Mouse (Mus musculus): ENCODE measurements around the gene Pth1r. TPM values are rescaled to one million over a fixed set of nuclear protein-coding genes. Genes with fewer than 3 reads are reported as not detected.
"Not testable (repeated sequence)": the region's sequence is repeated elsewhere in the genome, so short reads cannot be mapped to it uniquely, and the experiment has no call there.

Gene Pth1r
- polyA plus RNA-seq, 1 experiment from 2014 or later = 3.0 TPM

DNA sequence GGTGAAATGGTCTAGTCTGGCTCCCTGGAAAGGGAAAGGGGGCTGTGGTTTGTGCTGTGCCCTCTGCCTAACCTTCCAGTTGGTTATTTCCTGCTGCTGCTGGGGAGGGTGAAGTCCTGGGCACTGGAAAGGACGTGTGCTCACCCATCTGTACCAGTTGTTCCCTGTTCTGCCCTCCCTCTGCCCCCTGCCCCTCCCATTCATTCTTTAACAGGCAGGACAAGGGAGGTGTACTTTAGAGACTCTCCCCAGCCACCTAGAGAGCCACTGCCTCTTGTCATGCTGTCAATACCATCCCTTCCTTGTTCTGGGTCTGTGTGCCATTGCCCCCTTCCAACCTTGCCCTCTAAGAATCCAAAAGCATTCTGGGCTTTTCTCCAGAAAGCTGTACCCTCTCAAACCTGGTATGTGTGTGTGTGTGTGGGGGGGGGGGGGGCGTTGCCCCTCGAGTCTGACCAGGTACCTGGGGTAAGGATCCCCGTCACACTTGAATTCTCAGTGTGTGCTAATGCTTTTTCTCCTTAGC, 63.3 kb downstream of the Pth1r start:
- H3K9me3 ChIP-seq (replicated peaks) = no peaks in the 10 kb centered on the region
- H3K4me1 ChIP-seq (replicated peaks) = peaks cover 46% of the 10 kb centered on the region
- no peak overlapping the region for H3K4me2 ChIP-seq
- H3K36me3 ChIP-seq (replicated peaks) = no peaks in the 10 kb centered on the region
- no peak overlapping the region for H3K4me3 ChIP-seq (replicated peaks)
- no peak overlapping the region for H3K9ac ChIP-seq
- H3K27me3 ChIP-seq = no peaks in the 10 kb centered on the region
- ATAC-seq (ENCODE audit: insufficient read depth) = no peak
- 37% methylated on average over 4 of the region's 4 CpGs for WGBS (ENCODE audit: insufficient replicate concordance)
- no peak overlapping the region for H3K27ac ChIP-seq (replicated peaks)

DNA sequence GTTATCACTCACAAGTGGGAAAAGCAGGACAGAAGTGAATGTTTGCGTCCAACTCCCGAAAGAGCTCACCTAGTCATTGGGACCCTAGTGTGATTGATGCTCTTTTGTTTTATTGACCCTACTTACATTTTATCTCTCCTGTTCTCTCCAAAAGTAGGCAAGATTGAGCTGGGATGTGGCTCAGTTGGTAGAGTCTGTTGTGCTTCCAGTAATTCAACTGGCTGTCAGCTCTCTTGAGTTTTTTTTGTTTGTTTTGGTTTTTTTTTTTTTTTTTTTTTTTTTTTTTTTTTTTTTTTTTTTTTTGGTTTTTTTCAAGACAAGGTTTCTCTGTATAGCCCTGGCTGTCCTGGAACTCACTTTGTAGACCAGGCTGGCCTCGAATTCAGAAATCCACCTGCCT, 64.2 kb downstream of the Pth1r start:
- not testable (repeated sequence) for H3K27me3 ChIP-seq; ATAC-seq (ENCODE audit: insufficient read depth); H3K4me2 ChIP-seq; H3K9ac ChIP-seq; H3K9me3 ChIP-seq (replicated peaks); H3K36me3 ChIP-seq (replicated peaks); H3K4me3 ChIP-seq (replicated peaks); H3K27ac ChIP-seq (replicated peaks)
- peaks cover 51% of the 10 kb centered on the region for H3K4me1 ChIP-seq (replicated peaks)
- 67% methylated on average over 3 of the region's 3 CpGs for WGBS (ENCODE audit: insufficient replicate concordance)

DNA sequence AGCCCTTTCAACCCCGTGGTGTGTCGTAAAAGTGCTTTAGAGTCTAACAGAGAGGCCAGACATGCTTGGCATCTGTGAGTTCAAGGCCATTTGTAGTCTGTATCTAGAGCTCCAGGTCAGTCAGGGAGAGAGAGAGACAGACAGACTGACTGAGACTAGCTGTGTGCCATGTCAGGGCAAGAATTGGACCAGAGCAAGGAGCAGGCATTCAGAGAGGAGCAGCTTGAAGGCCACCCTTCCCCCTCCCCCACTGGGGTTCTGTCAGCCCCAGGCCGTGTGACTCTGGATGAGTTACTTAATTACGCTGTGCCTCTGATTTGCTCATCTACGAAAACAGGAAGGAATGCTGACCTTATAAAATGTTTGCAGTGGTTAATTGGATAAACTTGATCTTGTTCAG, 64.7 kb downstream of the Pth1r start:
- no peaks in the 10 kb centered on the region for H3K36me3 ChIP-seq (replicated peaks)
- no peak overlapping the region for H3K9ac ChIP-seq
- peaks cover 56% of the 10 kb centered on the region for H3K4me1 ChIP-seq (replicated peaks)
- H3K27ac ChIP-seq (replicated peaks) = no peak overlapping the region
- H3K27me3 ChIP-seq = no peaks in the 10 kb centered on the region
- H3K4me2 ChIP-seq = no peak overlapping the region
- H3K4me3 ChIP-seq (replicated peaks) = no peak overlapping the region
- no peak for ATAC-seq (ENCODE audit: insufficient read depth)
- 56% methylated on average over 5 of the region's 5 CpGs for WGBS (ENCODE audit: insufficient replicate concordance)
- H3K9me3 ChIP-seq (replicated peaks) = no peaks in the 10 kb centered on the region

DNA sequence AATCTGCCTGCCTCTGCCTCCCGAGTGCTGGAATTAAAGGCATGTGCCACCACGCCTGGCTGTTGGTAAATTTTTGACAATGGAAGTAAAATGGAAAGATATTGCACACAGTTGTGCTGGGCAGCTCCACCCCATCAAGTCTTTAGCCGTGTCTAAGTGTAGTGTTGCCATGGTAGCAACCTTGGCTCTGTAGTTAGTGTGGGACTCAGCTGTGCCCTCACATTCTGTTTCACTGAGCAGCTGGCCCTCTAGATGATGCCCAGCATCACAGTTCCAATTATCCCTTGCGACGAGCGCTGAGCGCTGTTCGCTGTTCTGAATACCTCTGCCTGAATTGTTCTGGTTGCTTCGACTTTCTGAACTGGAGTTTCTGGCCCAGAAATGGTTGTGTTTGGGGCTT, 65.1 kb downstream of the Pth1r start:
- Histone ChIP-seq H3K9me3 (replicated peaks) (no peaks in the 10 kb centered on the region), H3K36me3 (replicated peaks) (no peaks in the 10 kb centered on the region), H3K27ac (replicated peaks) (no peak overlapping the region), H3K27me3 (no peaks in the 10 kb centered on the region), H3K4me3 (replicated peaks) (no peak overlapping the region), H3K9ac (no peak overlapping the region), H3K4me2 (no peak overlapping the region), H3K4me1 (replicated peaks) (peaks cover 60% of the 10 kb centered on the region)
- ATAC-seq (ENCODE audit: insufficient read depth) = no peak
- 69% methylated on average over 9 of the region's 9 CpGs for WGBS (ENCODE audit: insufficient replicate concordance)

DNA sequence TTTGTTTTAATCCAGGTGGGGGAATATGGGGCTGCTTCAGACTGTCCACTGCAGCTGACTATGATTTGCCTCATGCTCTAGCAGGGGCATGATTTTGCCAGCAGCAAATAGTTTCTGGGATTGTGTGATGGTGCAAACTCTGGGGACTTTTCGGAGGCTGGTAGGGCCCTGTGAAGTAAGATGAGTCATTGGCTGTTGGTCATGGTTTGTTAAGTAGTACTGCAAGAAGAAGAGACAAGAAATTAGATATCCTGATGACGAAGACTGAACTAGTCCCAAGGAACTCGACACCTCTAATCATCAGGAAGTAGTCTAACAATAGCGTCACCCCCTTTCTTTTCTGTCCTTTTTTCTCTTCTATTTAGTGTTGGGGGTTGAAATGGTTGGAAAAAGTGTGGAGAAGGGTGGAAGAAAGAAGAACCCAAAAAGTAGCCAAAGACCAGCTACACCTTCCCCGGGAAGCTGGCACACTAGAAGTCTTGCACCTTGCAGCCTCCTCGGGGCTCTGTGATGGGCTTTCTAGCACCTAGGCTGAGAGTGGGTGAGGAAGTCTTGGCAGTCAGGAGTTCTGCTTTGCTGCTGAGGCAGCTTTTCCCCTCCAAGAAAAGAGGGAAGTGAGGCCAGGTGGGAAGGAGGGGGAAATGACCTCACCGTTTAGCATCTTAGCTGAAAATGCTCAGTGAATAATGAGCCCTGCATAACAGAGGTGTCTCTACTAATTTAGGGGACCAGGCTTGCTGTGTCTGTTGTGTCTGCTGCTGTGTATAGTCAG, 66.0 kb downstream of the Pth1r start:
- 38% methylated on average over 7 of the region's 7 CpGs for WGBS (ENCODE audit: insufficient replicate concordance)
- no peak overlapping the region for H3K4me2 ChIP-seq
- H3K27me3 ChIP-seq = no peaks in the 10 kb centered on the region
- no peak overlapping the region for H3K9ac ChIP-seq
- no peaks in the 10 kb centered on the region for H3K36me3 ChIP-seq (replicated peaks)
- ATAC-seq (ENCODE audit: insufficient read depth) = no peak
- H3K9me3 ChIP-seq (replicated peaks) = no peaks in the 10 kb centered on the region
- peaks cover 63% of the 10 kb centered on the region for H3K4me1 ChIP-seq (replicated peaks)
- H3K4me3 ChIP-seq (replicated peaks) = no peak overlapping the region
- no peak overlapping the region for H3K27ac ChIP-seq (replicated peaks)

GRCm38 (mm10) chr9:110678886-110679285, 68.1 kb downstream of the Pth1r start:
- H3K27me3 ChIP-seq = no peaks in the 10 kb centered on the region
- ATAC-seq (ENCODE audit: insufficient read depth) = no peak
- no peaks in the 10 kb centered on the region for H3K36me3 ChIP-seq (replicated peaks)
- H3K9ac ChIP-seq = no peak overlapping the region
- peaks cover 61% of the 10 kb centered on the region for H3K4me1 ChIP-seq (replicated peaks)
- H3K4me2 ChIP-seq = no peak overlapping the region
- H3K27ac ChIP-seq (replicated peaks) = no peak overlapping the region
- H3K4me3 ChIP-seq (replicated peaks) = no peak overlapping the region
- no peaks in the 10 kb centered on the region for H3K9me3 ChIP-seq (replicated peaks)
- 68% methylated on average over 5 of the region's 5 CpGs for WGBS (ENCODE audit: insufficient replicate concordance)

- no peaks in the 10 kb centered on the region for H3K9me3 ChIP-seq (replicated peaks)
- no peaks in the 10 kb centered on the region for H3K36me3 ChIP-seq (replicated peaks)
- H3K27ac ChIP-seq (replicated peaks) = peak overlapping the region; percentile 46
- no peaks in the 10 kb centered on the region; the same call in 1 of the 2 replicates for H3K27me3 ChIP-seq
- 12% methylated on average over 8 of the region's 8 CpGs for WGBS (ENCODE audit: insufficient replicate concordance)
- no peak overlapping the region for H3K9ac ChIP-seq
- peaks cover 63% of the 10 kb centered on the region for H3K4me1 ChIP-seq (replicated peaks)
- no peak overlapping the region for H3K4me3 ChIP-seq (replicated peaks)
- peak; percentile 59 for ATAC-seq (ENCODE audit: insufficient read depth)
- H3K4me2 ChIP-seq = peak overlapping the region; percentile 13
These were observed 70.4 kb downstream of the Pth1r start for GRCm38 (mm10) chr9:110676492-110676911.

DNA sequence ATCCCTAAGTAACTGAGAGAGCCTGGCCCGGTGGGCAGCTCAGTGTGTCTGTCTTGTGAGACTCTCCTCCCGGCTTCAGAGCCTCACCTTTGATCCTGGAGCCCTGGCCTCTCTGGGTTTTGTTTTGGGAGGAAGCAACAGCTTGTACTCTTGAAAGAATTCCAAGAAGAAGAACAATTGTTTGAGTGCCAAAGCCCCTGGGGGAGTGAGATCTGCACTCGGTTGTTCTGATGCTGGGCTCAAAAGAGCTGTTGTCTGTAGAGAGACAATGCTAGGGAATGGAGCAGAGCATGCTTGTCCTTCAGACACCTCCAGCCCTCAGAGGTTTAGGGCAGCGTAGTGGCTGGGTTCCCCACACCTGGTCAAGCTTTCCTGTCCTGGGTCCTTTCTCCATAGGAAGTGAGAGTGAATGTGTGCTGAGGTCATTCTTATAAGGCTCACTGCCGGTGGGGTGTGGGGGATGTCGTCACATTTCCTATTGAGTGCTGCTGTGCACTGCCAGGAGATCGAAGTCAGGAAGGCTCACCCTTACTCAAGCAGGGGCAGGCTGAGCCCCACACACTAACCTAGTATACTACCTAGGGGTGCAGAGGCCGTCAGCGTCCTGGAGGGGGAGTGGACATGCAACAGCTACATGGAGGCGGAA, 73.7 kb downstream of the Pth1r start:
- WGBS (ENCODE audit: insufficient replicate concordance) = 44% methylated on average over 10 of the region's 10 CpGs
- Histone ChIP-seq H3K4me1 (replicated peaks) (peaks cover 92% of the 10 kb centered on the region), H3K9ac (no peak overlapping the region), H3K36me3 (replicated peaks) (no peaks in the 10 kb centered on the region), H3K9me3 (replicated peaks) (no peaks in the 10 kb centered on the region), H3K27ac (replicated peaks) (no peak overlapping the region; the same call in 1 of the 2 replicates), H3K27me3 (peaks cover 22% of the 10 kb centered on the region), H3K4me2 (no peak overlapping the region), H3K4me3 (replicated peaks) (no peak overlapping the region)
- ATAC-seq (ENCODE audit: insufficient read depth) = no peak

DNA sequence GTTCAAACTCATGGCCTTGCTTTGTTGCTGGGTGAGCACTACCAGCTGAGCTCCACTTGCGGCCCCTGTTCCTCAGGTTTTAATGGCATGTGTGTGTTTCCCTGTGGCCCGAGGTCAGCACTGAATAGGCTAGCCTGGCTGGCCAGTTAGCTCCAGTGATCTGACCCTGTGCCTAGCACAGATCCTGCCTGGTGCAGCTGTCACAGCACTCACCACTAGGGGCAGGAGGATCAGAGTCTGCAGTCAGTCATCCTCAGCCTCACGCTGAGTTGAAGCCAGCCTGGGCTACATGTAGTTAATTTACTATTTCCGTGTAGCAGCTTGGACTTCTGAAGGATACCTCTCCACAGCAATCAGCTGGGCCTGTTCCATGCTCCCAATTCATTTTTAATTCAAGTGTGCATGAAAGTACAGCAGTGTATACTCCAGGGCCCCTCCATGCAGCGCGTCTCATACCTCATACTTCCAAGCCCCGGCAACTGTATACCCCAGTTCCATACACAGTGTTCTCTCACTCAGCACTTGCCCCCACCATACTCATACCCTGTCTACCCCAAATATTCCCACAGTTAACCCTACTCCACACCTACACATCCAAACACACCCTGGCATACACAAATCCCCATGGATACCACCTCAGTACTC, 74.4 kb downstream of the Pth1r start:
- H3K27ac ChIP-seq (replicated peaks) = no peak overlapping the region

More for the DNA sequence above, 74.4 kb downstream of the Pth1r start:
- Histone ChIP-seq H3K9ac (no peak overlapping the region), H3K27me3 (peaks cover 22% of the 10 kb centered on the region), H3K36me3 (replicated peaks) (no peaks in the 10 kb centered on the region), H3K4me2 (no peak overlapping the region), H3K4me1 (replicated peaks) (peaks cover 93% of the 10 kb centered on the region), H3K9me3 (replicated peaks) (no peaks in the 10 kb centered on the region), H3K4me3 (replicated peaks) (no peak overlapping the region)
- ATAC-seq (ENCODE audit: insufficient read depth) = no peak
- 63% methylated on average over 7 of the region's 7 CpGs for WGBS (ENCODE audit: insufficient replicate concordance)

All from liver, embryonic 15.5 days (tissue).